Mouse (Mus musculus): ENCODE results near the gene Nop58. TPM values are rescaled to one million over a fixed set of nuclear protein-coding genes. Genes with fewer than 3 reads are reported as not detected.

Nop58 gene
- polyA plus RNA-seq, 1 experiment from 2014 or later: 292 TPM

GRCm38 (mm10) chr1:59670641-59671168 lies 14.1 kb upstream of the Nop58 start, which contains the start of gene Sumo1:
Gene Sumo1, minus strand, starts transcription at chr1:59670834.
- Histone ChIP-seq H3K27me3 (ENCODE audit: low read depth, poor library complexity, severe bottlenecking) (no peaks in the 10 kb centered on the region), H3K4me3 (peak within 1 kb of the TSS; percentile 98), H3K36me3 (peaks cover 18% of the 10 kb centered on the region), H3K9me3 (replicated peaks) (no peaks in the 10 kb centered on the region), H3K27ac (peak within 1 kb of the TSS; percentile 98), H3K4me1 (peaks cover 18% of the 10 kb centered on the region)
- peak; percentile 92 for DNase-seq (ENCODE audit: low spot score)
- under 1% methylated on average over 36 of the region's 36 CpGs for whole genome bisulfite sequencing

- WGBS: 96% methylated on average over 2 of the region's 2 CpGs
- H3K4me1 ChIP-seq: peaks cover 15% of the 10 kb centered on the region
- no peaks in the 10 kb centered on the region for H3K27me3 ChIP-seq (ENCODE audit: low read depth, poor library complexity, severe bottlenecking)
- H3K36me3 ChIP-seq: peaks cover 14% of the 10 kb centered on the region
- no peak overlapping the region for H3K4me3 ChIP-seq
- no peak for DNase-seq (ENCODE audit: low spot score)
- no peak overlapping the region for H3K27ac ChIP-seq
- H3K9me3 ChIP-seq (replicated peaks): no peaks in the 10 kb centered on the region
These were observed 11.1 kb upstream of the Nop58 start for GRCm38 (mm10) chr1:59673661-59674060.

GRCm38 (mm10) chr1:59683926-59684818 lies 599 bp upstream of the Nop58 start:
- H3K36me3 ChIP-seq: peaks cover 22% of the 10 kb centered on the region
- no peaks in the 10 kb centered on the region for H3K27me3 ChIP-seq (ENCODE audit: low read depth, poor library complexity, severe bottlenecking)
- peak overlapping the region; percentile 91 for H3K4me3 ChIP-seq
- H3K9me3 ChIP-seq (replicated peaks): no peaks in the 10 kb centered on the region
- 11% methylated on average over 11 of the region's 11 CpGs for WGBS
- H3K27ac ChIP-seq: peak overlapping the region; percentile 79
- peaks cover 17% of the 10 kb centered on the region for H3K4me1 ChIP-seq
- peak; percentile 37 for DNase-seq (ENCODE audit: low spot score)

GRCm38 (mm10) chr1:59687493-59687892 lies 2.7 kb downstream of the Nop58 start:
- peak overlapping the region; percentile 91 for H3K4me3 ChIP-seq
- H3K4me1 ChIP-seq: peaks cover 17% of the 10 kb centered on the region
- H3K27me3 ChIP-seq (ENCODE audit: low read depth, poor library complexity, severe bottlenecking): no peaks in the 10 kb centered on the region
- H3K9me3 ChIP-seq (replicated peaks): no peaks in the 10 kb centered on the region
- H3K36me3 ChIP-seq: peaks cover 56% of the 10 kb centered on the region
- H3K27ac ChIP-seq: no peak overlapping the region
- WGBS: 82% methylated on average over 1 of the region's 1 CpGs
- no peak for DNase-seq (ENCODE audit: low spot score)

GRCm38 (mm10) chr1:59690467-59690866 lies 5.7 kb downstream of the Nop58 start:
- no peaks in the 10 kb centered on the region for H3K9me3 ChIP-seq (replicated peaks)
- peaks cover 15% of the 10 kb centered on the region for H3K4me1 ChIP-seq
- no peaks in the 10 kb centered on the region for H3K27me3 ChIP-seq (ENCODE audit: low read depth, poor library complexity, severe bottlenecking)
- H3K4me3 ChIP-seq: no peak overlapping the region
- WGBS: 91% methylated on average over 5 of the region's 5 CpGs
- no peak for DNase-seq (ENCODE audit: low spot score)
- no peak overlapping the region for H3K27ac ChIP-seq
- peaks cover 83% of the 10 kb centered on the region for H3K36me3 ChIP-seq

GRCm38 (mm10) chr1:59697751-59698150 lies 13.0 kb downstream of the Nop58 start:
- H3K4me3 ChIP-seq: no peak overlapping the region

GRCm38 (mm10) chr1:59698207-59698606 lies 13.4 kb downstream of the Nop58 start:
- 97% methylated on average over 3 of the region's 3 CpGs for WGBS
- Histone ChIP-seq H3K27ac (no peak overlapping the region), H3K36me3 (peaks cover 98% of the 10 kb centered on the region), H3K27me3 (ENCODE audit: low read depth, poor library complexity, severe bottlenecking) (no peaks in the 10 kb centered on the region), H3K4me1 (no peaks in the 10 kb centered on the region), H3K9me3 (replicated peaks) (no peaks in the 10 kb centered on the region), H3K4me3 (no peak overlapping the region)
- DNase-seq (ENCODE audit: low spot score): no peak

More at GRCm38 (mm10) chr1:59697751-59698150, 13.0 kb downstream of the Nop58 start:
- WGBS: 91% methylated on average over 5 of the region's 5 CpGs
- no peaks in the 10 kb centered on the region for H3K27me3 ChIP-seq (ENCODE audit: low read depth, poor library complexity, severe bottlenecking)
- no peaks in the 10 kb centered on the region for H3K4me1 ChIP-seq
- H3K9me3 ChIP-seq (replicated peaks): no peaks in the 10 kb centered on the region
- peaks cover 98% of the 10 kb centered on the region for H3K36me3 ChIP-seq
- no peak for DNase-seq (ENCODE audit: low spot score)
- no peak overlapping the region for H3K27ac ChIP-seq

GRCm38 (mm10) chr1:59701766-59702165 lies 17.0 kb downstream of the Nop58 start:
- Histone ChIP-seq H3K9me3 (replicated peaks) (no peaks in the 10 kb centered on the region), H3K4me3 (no peak overlapping the region), H3K4me1 (no peaks in the 10 kb centered on the region), H3K27ac (no peak overlapping the region), H3K36me3 (peaks cover 99% of the 10 kb centered on the region), H3K27me3 (ENCODE audit: low read depth, poor library complexity, severe bottlenecking) (no peaks in the 10 kb centered on the region)
- 98% methylated on average over 1 of the region's 1 CpGs for WGBS
- no peak for DNase-seq (ENCODE audit: low spot score)

GRCm38 (mm10) chr1:59719900-59720299 lies 35.1 kb downstream of the Nop58 start:
- Histone ChIP-seq H3K27me3 (ENCODE audit: low read depth, poor library complexity, severe bottlenecking) (no peaks in the 10 kb centered on the region), H3K4me3 (no peak overlapping the region), H3K27ac (no peak overlapping the region), H3K36me3 (peaks cover 61% of the 10 kb centered on the region), H3K9me3 (replicated peaks) (no peaks in the 10 kb centered on the region), H3K4me1 (no peaks in the 10 kb centered on the region)
- 57% methylated on average over 4 of the region's 4 CpGs for WGBS
- no peak for DNase-seq (ENCODE audit: low spot score)

- DNase-seq (ENCODE audit: low spot score): no peak
- no peak overlapping the region for H3K27ac ChIP-seq
These were observed 40.9 kb downstream of the Nop58 start for GRCm38 (mm10) chr1:59725661-59726060.

GRCm38 (mm10) chr1:59730106-59730505 lies 45.3 kb downstream of the Nop58 start:
- Histone ChIP-seq H3K4me1 (no peaks in the 10 kb centered on the region), H3K9me3 (replicated peaks) (no peaks in the 10 kb centered on the region), H3K4me3 (no peak overlapping the region), H3K36me3 (no peaks in the 10 kb centered on the region), H3K27ac (no peak overlapping the region), H3K27me3 (ENCODE audit: low read depth, poor library complexity, severe bottlenecking) (no peaks in the 10 kb centered on the region)
- no peak for DNase-seq (ENCODE audit: low spot score)
- 91% methylated on average over 8 of the region's 8 CpGs for WGBS

More at GRCm38 (mm10) chr1:59725661-59726060, 40.9 kb downstream of the Nop58 start:
- WGBS: 70% methylated on average over 4 of the region's 4 CpGs
- Histone ChIP-seq H3K4me3 (no peak overlapping the region), H3K4me1 (no peaks in the 10 kb centered on the region), H3K36me3 (peaks cover 12% of the 10 kb centered on the region), H3K27me3 (ENCODE audit: low read depth, poor library complexity, severe bottlenecking) (no peaks in the 10 kb centered on the region), H3K9me3 (replicated peaks) (no peaks in the 10 kb centered on the region)

- Histone ChIP-seq H3K36me3 (no peaks in the 10 kb centered on the region), H3K9me3 (replicated peaks) (no peaks in the 10 kb centered on the region), H3K27ac (no peak overlapping the region), H3K4me3 (no peak overlapping the region), H3K4me1 (no peaks in the 10 kb centered on the region), H3K27me3 (ENCODE audit: low read depth, poor library complexity, severe bottlenecking) (no peaks in the 10 kb centered on the region)
- DNase-seq (ENCODE audit: low spot score): no peak
- 93% methylated on average over 4 of the region's 4 CpGs for WGBS
These were observed 46.0 kb downstream of the Nop58 start for GRCm38 (mm10) chr1:59730737-59731136.

GRCm38 (mm10) chr1:59734076-59734475 lies 49.3 kb downstream of the Nop58 start:
- 83% methylated on average over 6 of the region's 6 CpGs for WGBS
- no peak for DNase-seq (ENCODE audit: low spot score)
- no peaks in the 10 kb centered on the region for H3K9me3 ChIP-seq (replicated peaks)
- no peak overlapping the region for H3K27ac ChIP-seq
- H3K27me3 ChIP-seq (ENCODE audit: low read depth, poor library complexity, severe bottlenecking): no peaks in the 10 kb centered on the region
- H3K36me3 ChIP-seq: no peaks in the 10 kb centered on the region
- no peaks in the 10 kb centered on the region for H3K4me1 ChIP-seq
- H3K4me3 ChIP-seq: no peak overlapping the region
